Mouse (Mus musculus): ENCODE measurements around the gene Hoxa4. TPM values are rescaled to one million over a fixed set of nuclear protein-coding genes. Genes with fewer than 3 reads are reported as not detected.

Hoxa4 gene
- total RNA-seq, 1 experiment from 2014 or later, result 1.6 TPM

DNA sequence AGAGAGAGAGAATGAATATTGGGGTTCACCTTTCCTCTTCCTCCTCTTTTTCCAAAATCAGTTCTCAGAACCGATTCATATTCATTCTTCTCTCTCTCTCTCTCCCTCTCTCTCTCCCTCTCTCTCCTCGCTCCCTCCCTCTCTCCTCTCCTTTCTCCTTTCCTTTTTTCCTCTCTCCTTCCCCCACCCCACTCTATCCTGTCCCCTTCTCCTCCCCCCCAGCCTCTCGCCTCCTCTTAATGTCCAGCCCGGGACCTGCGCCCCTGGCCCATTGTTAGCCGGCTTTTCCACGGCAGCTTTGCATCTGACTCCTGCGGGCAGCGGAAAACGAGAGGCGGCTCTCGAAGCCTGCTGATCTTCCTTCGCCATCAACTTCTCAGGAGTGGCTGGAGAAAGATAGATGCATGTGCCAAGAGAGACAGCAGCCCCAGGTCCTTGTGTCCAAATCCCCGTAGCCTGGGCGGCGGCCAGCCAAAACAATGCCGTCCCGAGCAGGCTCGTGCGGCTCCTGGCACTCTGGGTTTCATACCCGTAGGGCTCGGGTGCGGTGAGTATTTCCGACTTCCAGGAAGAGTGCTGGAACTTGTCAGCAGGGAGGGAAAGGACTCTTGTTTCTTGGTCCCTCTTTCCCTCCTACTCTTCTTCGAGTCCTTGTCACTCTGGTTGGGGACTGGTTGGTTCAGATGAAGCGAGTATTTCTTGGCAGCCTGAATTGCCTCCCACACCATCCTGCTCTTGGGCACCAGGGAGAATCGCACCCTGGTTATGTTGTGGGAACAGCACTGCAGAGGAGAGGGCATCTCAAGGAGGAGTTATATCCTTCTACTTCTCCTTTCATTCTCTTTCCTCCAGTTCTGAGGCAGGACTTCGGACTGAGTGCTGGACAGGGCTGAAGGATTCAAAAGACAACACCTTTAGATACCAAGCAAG is 25.8 kb downstream of the Hoxa4 start:
- ATAC-seq (replicated peaks in 1 of 2; ENCODE audit: insufficient read depth in 1 of 2, low FRiP score in 2 of 2, low TSS enrichment in 1 of 2, low read depth in 1 of 2, poor library complexity in 2 of 2, severe bottlenecking in 2 of 2), result no peak

DNA sequence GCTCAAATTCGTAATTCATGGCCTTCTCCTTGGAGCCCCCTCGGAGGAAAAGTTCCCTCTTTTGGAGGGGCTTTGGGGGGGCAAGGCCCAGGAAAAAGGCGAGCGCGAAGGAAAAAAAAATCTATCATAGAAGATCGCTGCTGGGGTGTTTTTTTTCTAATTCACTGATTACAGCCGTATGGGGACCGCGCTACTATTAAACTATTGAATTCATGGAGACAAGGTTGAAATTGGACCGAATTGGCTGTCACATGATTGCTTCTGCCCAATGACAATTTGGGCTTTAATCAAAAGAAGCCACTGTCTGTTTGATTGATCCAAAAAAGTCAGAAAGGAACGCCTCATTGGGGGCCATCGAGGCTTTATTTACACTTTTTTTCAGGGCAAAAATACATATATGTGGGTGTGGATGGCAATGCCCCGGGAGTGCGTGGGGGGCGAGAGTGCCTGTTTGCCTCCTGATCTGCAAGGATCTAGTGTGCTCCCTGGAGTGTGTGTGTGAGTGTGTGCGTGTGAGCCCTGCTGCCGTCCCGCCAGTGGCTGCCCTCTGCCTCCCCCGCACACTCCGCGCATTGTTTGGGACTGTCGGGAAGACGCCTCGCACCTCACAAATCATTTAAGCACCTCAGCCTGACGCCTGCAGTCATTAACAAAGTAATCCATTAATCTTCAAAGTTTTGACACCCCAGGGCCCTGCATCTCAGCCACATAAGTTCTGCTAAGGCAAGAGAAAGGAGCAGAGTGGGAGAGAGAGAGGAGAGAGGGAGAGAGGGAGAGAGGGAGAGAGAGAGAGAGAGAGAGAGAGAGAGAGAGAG is 26.7 kb downstream of the Hoxa4 start, which contains the start of gene Hoxa2:
Hoxa2 (minus strand) TSS at position 206 of the 815 bp plus-strand sequence.
- no peak for ATAC-seq (replicated peaks in 1 of 2; ENCODE audit: insufficient read depth in 1 of 2, low FRiP score in 2 of 2, low TSS enrichment in 1 of 2, low read depth in 1 of 2, poor library complexity in 2 of 2, severe bottlenecking in 2 of 2)

DNA sequence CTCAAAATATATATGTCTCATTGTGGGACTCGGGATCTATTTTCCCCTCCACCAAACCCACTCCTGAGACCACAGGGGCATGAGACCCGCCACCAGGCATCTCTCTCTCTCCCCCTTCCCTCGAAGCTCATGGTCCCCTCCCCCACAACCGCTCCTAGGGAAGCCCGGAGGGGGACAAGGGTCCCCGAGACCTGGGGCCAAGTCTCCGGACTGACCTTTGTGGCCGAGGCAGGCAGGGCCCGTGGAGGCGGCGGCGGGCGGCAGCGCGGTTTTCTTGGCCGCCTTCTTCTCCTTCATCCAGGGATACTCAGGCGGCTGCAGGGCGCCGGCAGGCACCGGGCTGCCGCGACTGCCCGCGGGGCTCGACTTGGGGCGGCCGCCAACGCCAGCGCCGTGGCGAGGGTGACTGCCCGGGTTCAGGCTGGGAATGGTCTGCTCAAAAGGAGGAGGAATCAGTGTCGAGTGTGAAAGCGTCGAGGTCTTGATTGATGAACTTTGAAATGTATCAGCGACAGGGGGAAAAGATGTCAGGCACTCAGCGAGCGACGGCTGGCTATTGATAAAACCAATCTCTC is 27.4 kb downstream of the Hoxa4 start:
- ATAC-seq (replicated peaks in 1 of 2; ENCODE audit: insufficient read depth in 1 of 2, low FRiP score in 2 of 2, low TSS enrichment in 1 of 2, low read depth in 1 of 2, poor library complexity in 2 of 2, severe bottlenecking in 2 of 2), result no peak

DNA sequence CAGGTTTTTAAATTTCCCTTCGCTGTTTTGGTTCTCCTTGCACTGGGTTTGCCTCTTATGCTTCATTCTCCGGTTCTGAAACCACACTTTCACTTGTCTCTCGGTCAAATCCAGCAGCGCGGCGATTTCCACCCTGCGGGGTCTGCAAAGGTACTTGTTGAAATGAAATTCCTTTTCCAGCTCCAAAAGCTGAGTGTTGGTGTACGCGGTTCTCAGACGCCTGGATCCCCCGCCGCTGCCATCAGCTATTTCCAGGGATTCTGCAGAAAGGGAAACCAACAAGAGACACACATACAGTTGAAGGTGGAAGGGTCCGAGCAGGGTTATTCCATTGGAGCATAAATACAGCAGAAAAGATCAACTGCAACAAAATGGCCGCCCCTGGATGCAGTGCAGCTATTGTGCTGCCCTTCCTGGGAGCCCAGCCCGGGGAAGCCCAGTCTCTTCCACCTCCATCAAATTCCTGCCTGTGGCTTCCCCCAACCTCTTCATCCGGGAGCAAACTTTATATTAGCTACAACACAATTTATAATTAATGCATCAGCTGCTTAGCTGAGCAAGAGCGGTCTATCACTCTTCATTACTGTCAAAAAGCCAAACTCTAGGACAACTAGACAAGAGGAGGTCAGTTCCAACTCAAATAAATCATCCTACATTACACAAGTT is 28.1 kb downstream of the Hoxa4 start:
- ATAC-seq (replicated peaks in 1 of 2; ENCODE audit: insufficient read depth in 1 of 2, low FRiP score in 2 of 2, low TSS enrichment in 1 of 2, low read depth in 1 of 2, poor library complexity in 2 of 2, severe bottlenecking in 2 of 2), result no peak

DNA sequence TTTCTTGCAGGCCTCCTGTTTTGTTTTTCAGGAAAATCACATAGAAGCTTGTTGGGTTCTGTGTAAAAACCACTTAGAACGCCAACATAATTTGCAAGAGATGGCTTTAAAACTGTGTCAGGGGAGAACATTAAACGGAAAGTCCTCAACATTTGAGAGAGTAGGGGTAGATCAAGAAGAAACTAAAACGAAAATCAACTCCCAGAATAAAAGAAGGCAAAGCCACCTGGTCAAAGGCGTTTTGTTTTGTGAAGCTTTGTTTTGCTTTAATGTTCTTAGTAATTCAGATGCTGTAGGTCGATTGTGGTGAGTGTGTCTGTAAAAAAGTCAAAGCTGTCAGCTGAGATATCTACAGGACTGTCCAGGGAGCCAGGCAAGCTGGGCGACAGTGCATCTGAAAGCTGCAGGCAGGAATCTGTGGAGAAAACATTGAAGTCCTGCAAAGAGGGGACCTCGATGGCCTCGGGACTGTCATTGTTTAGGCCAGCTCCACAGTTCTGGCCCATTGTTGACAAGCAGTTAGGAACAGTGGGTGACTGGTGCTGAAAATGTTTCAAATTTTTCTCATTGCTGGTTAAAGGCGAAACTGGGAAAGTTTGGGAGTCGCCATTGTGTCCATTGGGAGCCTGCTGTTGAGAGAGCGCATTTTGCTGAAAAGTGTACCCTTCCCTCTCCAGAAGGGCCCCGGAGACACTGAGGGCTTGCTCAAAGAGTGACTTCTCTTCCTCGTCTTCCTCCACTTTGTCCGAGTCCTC is 28.8 kb downstream of the Hoxa4 start:
- no peak for ATAC-seq (replicated peaks in 1 of 2; ENCODE audit: insufficient read depth in 1 of 2, low FRiP score in 2 of 2, low TSS enrichment in 1 of 2, low read depth in 1 of 2, poor library complexity in 2 of 2, severe bottlenecking in 2 of 2)

DNA sequence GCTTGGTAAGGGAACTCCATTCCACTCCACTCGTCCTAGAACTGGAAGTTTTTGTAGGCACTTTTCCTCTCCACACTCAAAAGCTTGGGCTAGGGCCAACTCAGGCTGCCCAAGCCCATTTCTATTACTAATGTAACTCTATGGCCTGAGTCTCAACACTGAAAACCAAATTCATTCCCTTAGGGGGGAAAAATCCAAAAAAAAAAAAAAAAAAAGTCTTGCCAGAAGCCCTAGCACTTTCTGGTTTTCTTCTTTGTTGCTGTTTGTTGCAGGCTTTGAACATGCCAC is 29.5 kb downstream of the Hoxa4 start:
- ATAC-seq (replicated peaks in 1 of 2; ENCODE audit: insufficient read depth in 1 of 2, low FRiP score in 2 of 2, low TSS enrichment in 1 of 2, low read depth in 1 of 2, poor library complexity in 2 of 2, severe bottlenecking in 2 of 2), result no peak

DNA sequence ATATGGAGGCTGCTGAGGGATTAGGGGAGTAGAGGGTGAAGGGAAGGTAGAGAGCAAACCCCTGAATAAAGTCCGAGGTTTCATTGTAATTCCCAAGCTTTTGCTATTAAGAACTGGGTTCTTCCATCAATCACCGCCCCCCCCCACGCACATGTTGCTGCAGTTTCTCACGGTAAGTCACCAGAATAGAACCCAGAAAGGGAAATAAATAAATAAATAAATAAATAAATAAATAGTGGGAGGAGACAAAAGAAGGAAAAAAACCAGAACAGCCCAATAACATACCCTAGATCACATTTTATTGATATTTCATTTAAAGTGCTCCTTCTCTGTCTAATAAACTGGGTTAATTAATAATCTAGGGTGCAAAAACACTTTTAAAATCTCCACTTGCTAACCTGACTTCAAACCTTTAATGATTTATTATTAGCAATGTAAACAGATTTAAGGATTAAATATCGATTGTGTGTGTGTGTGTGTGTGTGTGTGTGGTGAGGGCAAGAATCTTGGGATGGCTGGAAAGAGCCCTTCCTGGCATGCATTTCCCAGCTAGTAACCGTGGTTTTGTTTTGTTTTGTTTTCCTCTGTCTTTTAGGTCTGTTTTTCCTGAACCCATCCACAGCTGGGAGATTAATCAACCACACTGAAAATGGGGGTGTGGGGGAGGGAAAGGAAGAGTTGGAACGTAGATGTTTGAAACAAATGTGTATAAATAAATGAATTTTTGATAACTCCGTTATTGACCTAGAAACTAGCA is 30.0 kb downstream of the Hoxa4 start:
- no peak for ATAC-seq (replicated peaks in 1 of 2; ENCODE audit: insufficient read depth in 1 of 2, low FRiP score in 2 of 2, low TSS enrichment in 1 of 2, low read depth in 1 of 2, poor library complexity in 2 of 2, severe bottlenecking in 2 of 2)

DNA sequence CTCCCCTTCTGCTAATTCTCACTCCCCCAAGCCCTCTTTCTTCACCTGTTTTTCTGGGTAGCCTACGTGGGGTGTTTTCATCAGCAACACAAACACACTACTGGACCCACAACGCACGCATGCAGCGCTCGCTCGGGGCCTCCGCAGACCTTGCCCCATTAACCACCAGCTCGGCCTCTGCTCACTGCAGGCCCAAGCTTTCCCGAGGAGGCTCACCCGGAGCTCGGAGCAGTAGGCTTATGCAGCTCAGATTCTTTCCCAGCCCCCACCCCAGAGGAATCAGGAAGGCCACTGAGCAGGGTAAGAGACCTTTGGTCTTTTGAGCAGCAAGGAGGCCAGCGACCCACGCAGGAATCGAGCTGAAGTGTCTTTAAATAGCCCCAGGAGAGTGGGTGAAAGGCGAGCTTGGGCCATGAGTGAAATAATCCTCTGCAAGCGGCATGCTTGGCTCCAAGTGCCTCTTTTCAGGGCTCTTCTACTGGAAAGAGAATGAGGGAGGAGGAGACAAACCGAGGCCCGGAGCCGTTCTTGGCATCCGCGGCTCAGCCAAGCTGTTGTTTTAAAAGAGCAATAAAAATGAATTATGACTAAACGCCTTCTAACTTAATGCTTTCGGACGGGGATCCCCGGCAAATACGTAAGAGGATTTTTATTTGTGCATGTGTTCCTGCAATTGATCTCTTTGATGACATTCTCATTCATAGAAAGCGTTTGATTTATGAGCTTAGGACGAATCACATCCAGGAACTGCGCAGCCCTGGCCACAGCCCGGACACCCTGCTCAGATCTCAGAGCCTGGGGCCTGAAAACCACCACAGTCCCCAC is 30.8 kb downstream of the Hoxa4 start:
- ATAC-seq (replicated peaks in 1 of 2; ENCODE audit: insufficient read depth in 1 of 2, low FRiP score in 2 of 2, low TSS enrichment in 1 of 2, low read depth in 1 of 2, poor library complexity in 2 of 2, severe bottlenecking in 2 of 2), result no peak

DNA sequence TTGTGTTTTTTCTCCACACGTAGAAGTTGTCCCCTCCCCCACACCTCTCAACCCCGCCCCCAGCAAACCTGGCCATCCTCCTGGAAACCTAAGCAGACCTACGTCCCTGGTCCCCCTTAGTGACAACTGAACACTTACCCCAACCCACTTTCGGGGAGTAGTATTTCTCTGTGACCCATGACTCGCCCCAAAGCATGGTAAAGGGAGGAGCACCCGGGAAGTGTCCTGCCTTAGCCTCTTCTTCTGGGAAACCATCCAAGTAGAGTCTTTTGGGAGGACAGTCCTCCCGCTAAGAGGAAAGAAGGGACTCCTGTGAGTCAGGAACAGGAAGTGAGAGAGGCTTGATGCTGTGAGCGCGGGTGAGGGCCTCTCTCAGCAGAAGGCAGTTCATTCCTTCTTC is 31.6 kb downstream of the Hoxa4 start:
- ATAC-seq (replicated peaks in 1 of 2; ENCODE audit: insufficient read depth in 1 of 2, low FRiP score in 2 of 2, low TSS enrichment in 1 of 2, low read depth in 1 of 2, poor library complexity in 2 of 2, severe bottlenecking in 2 of 2), result no peak

DNA sequence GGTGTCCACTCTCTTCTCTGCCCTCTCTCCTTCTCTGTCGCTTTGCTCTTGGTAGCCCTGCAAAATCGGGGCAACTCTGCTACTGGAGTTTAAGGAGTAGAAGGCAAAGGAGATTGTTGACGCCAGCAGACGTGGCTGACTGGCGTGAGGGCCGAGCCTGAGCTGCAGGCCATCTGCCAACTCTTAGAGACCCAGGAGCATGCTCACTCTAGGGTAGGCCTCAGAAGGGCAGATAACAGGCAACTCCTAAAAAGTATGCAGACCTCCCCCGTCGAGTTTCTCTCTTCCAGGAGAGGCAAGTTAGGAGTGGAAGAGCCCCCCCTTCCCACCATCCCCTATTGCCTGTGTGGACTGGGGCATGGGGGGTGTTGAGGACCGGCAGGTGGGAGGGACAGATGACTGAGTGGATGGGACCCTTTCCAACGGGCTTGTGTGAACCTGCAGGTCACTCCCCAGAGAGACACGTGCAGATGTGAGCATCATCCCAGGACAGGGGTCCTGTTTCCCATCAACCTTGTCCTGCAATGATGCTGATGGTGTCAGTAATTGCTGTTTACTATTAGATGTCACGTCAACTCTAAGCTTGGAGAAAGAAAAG is 32.3 kb downstream of the Hoxa4 start:
- ATAC-seq (replicated peaks in 1 of 2; ENCODE audit: insufficient read depth in 1 of 2, low FRiP score in 2 of 2, low TSS enrichment in 1 of 2, low read depth in 1 of 2, poor library complexity in 2 of 2, severe bottlenecking in 2 of 2), result no peak

DNA sequence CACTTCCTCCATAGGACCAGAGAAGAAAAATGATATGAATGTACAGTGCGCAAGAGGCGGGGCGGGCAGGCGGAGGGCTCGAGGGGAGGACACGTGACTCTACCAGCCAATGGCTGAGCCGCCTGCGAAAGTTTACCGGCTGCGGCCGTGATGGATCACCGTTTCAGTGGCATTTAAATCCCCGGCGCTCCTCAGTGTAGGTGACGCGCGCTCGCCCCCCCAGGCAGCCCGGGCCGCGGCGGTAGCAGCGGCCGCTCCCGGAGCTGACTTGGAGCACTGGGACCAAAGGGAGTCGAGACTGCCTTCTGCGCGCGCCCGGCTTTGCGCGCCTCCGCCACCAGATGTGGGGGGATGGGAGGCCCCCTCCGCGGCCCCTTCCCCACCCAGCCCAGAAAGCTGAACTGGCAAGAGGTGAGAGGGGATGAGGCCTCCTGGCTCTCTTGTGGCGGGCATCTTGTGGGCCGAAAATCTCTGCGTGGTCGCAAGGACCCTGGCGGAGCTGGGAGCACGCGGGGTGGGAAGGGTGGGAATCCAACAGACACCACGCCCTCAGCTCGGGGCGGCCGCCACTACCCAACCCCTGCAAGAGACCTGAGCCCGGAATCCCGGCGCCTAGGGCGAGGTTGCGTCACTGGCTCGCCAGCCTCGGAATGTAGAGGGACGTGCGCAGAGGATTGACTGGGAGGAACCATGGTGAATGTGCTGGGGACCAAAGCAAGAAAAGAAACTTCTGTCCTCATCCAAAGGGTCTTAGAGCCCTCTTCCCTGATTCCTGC is 33.1 kb downstream of the Hoxa4 start, which contains the start of gene Hoxa1:
Hoxa1 (minus strand) TSS at position 42 of the 776 bp plus-strand sequence.
- ATAC-seq (replicated peaks in 1 of 2; ENCODE audit: insufficient read depth in 1 of 2, low FRiP score in 2 of 2, low TSS enrichment in 1 of 2, low read depth in 1 of 2, poor library complexity in 2 of 2, severe bottlenecking in 2 of 2), result peak; percentile 81 to 87

DNA sequence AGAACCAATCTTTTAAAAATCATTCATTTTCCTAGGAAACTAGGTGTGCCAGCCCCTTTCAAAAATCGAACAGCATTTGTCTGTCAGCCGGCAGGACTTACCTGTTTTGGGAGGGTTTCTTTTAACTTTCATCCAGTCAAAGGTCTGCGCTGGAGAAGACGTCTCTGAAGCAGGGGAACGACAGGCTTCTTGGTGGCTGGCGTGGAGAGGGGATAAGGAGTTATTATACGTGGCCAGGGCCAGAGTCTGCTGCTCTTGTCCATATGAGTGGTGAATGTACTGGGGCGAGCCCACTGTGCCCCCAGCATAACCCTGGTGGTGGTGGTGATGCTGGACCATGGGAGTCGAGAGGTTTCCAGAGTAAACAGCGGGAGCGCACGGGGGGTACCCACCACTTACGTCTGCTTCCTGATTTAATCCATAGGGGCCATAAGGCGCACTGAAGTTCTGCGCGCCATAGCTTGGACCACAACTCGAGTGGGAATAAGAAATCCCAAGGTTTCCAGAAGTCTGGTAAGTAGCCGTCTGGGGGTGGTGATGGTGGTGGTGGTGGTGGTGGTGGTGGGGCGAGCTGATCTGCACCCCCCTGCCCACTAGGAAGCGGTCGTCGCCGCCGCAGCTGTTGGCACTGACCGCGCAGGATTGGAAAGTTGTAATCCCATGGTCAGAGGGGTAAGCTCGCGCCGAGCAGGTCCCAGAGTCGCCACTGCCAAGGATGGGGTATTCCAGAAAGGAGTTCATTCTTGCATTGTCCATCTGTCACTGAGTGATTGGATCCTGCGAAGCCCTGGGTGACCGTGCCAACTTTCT is 33.9 kb downstream of the Hoxa4 start:
- ATAC-seq (replicated peaks in 1 of 2; ENCODE audit: insufficient read depth in 1 of 2, low FRiP score in 2 of 2, low TSS enrichment in 1 of 2, low read depth in 1 of 2, poor library complexity in 2 of 2, severe bottlenecking in 2 of 2), result no peak; a peak in 1 of 4 replicates

DNA sequence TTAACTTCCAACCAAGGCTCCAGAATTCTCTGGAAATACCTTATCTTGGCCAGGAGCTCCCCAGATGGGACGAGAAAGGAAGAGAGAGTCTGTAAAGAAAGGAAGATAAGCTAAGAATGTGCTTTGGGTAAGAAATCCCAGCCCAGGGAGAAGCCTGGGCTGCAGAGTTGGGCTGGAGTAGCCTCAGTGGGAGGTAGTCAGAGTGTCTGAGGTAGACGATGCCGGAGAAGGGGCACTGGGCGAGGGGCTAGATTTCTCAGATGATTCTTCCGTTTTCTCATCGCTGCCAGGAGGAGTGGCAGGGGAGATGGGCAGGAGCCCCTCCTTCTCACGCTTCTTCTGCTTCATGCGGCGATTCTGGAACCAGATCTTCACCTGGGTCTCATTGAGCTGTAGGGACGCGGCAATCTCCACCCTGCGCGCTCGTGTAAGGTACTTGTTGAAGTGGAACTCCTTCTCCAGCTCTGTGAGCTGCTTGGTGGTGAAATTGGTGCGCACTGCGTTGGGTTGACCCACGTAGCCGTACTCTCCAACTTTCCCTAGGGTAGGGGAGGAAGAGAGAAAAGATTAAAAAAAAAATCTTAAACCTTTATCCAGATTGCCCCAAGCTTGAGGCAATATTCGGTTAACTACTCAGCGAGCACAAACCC is 34.9 kb downstream of the Hoxa4 start:
- ATAC-seq (replicated peaks in 1 of 2; ENCODE audit: insufficient read depth in 1 of 2, low FRiP score in 2 of 2, low TSS enrichment in 1 of 2, low read depth in 1 of 2, poor library complexity in 2 of 2, severe bottlenecking in 2 of 2), result no peak
